Mouse (Mus musculus): ENCODE data around the gene Gstt4.
A peak's percentile ranks its signal among the peaks of the same experiment; 100 is the strongest.
"Not testable (repeated sequence)": the region's sequence is repeated elsewhere in the genome, so short reads cannot be mapped to it uniquely, and the experiment has no call there.

Gene Gstt4

GRCm38 (mm10) chr10:75822443-75822842, at the start of gene Gstt4:
Gstt4 (minus strand) TSS chr10:75822543.
- DNase-seq (ENCODE audit: extremely low spot score): no peak

- no peak for DNase-seq (ENCODE audit: extremely low spot score)
These were observed 39.2 kb upstream of the Gstt4 start for GRCm38 (mm10) chr10:75861587-75861986.

- DNase-seq (ENCODE audit: extremely low spot score): no peak
These were observed 38.4 kb upstream of the Gstt4 start for GRCm38 (mm10) chr10:75860746-75861145.

- peak; percentile 96 for DNase-seq (ENCODE audit: extremely low spot score)
These were observed 37.6 kb upstream of the Gstt4 start, which contains the start of gene Mif for GRCm38 (mm10) chr10:75859786-75860470. Mif (minus strand) TSS chr10:75860240.

GRCm38 (mm10) chr10:75859107-75859746, 36.9 kb upstream of the Gstt4 start:
- peak; percentile 84 for DNase-seq (ENCODE audit: extremely low spot score)

- no peak for DNase-seq (ENCODE audit: extremely low spot score)
These were observed 35.3 kb upstream of the Gstt4 start for GRCm38 (mm10) chr10:75857598-75857997.

GRCm38 (mm10) chr10:75856976-75857375, 34.6 kb upstream of the Gstt4 start:
- no peak for DNase-seq (ENCODE audit: extremely low spot score)

GRCm38 (mm10) chr10:75856155-75856907, 34.0 kb upstream of the Gstt4 start:
- no peak for DNase-seq (ENCODE audit: extremely low spot score)

- DNase-seq (ENCODE audit: extremely low spot score): no peak
These were observed 33.2 kb upstream of the Gstt4 start for GRCm38 (mm10) chr10:75855416-75855981.

- no peak for DNase-seq (ENCODE audit: extremely low spot score)
These were observed 32.4 kb upstream of the Gstt4 start for GRCm38 (mm10) chr10:75854791-75855190.

- DNase-seq (ENCODE audit: extremely low spot score): no peak
These were observed 31.8 kb upstream of the Gstt4 start for GRCm38 (mm10) chr10:75854096-75854495.

- DNase-seq (ENCODE audit: extremely low spot score): peak; percentile 79
These were observed 31.1 kb upstream of the Gstt4 start for GRCm38 (mm10) chr10:75853452-75853851.

- DNase-seq (ENCODE audit: extremely low spot score): no peak
These were observed 30.3 kb upstream of the Gstt4 start for GRCm38 (mm10) chr10:75852539-75853125.

GRCm38 (mm10) chr10:75851681-75852080, 29.3 kb upstream of the Gstt4 start:
- no peak for DNase-seq (ENCODE audit: extremely low spot score)

GRCm38 (mm10) chr10:75851076-75851475, 28.7 kb upstream of the Gstt4 start:
- no peak for DNase-seq (ENCODE audit: extremely low spot score)

- no peak for DNase-seq (ENCODE audit: extremely low spot score)
These were observed 26.0 kb upstream of the Gstt4 start for GRCm38 (mm10) chr10:75848382-75848781.

- no peak for DNase-seq (ENCODE audit: extremely low spot score)
These were observed 23.1 kb upstream of the Gstt4 start for GRCm38 (mm10) chr10:75845306-75845930.

GRCm38 (mm10) chr10:75844800-75845199, 22.5 kb upstream of the Gstt4 start:
- DNase-seq (ENCODE audit: extremely low spot score): no peak

GRCm38 (mm10) chr10:75843898-75844297, 21.6 kb upstream of the Gstt4 start:
- not testable (repeated sequence) for DNase-seq (ENCODE audit: extremely low spot score)

GRCm38 (mm10) chr10:75839092-75839491, 16.7 kb upstream of the Gstt4 start:
- no peak for DNase-seq (ENCODE audit: extremely low spot score)

- peak; percentile 96 for DNase-seq (ENCODE audit: extremely low spot score)
These were observed 15.0 kb upstream of the Gstt4 start, which contains the start of gene Gstt2 for GRCm38 (mm10) chr10:75837248-75837759. Gstt2 (minus strand) TSS chr10:75837424.

All from embryo, embryonic 9.5 days (tissue).